Mouse (Mus musculus) heart, adult 11 months (tissue): ENCODE measurements at regions not wholly inside any gene's neighbourhood (a gene's known extent, or its start where the extent isn't known, plus 50 kb on each side); places are given as distances from the start of the nearest gene placed in this dataset.
A peak's percentile ranks its signal among the peaks of the same experiment; 100 is the strongest.

Experiments
- DNase-seq: peaks from one replicate; pipeline ENCODE4 v3.0.0; 2022

DNA sequence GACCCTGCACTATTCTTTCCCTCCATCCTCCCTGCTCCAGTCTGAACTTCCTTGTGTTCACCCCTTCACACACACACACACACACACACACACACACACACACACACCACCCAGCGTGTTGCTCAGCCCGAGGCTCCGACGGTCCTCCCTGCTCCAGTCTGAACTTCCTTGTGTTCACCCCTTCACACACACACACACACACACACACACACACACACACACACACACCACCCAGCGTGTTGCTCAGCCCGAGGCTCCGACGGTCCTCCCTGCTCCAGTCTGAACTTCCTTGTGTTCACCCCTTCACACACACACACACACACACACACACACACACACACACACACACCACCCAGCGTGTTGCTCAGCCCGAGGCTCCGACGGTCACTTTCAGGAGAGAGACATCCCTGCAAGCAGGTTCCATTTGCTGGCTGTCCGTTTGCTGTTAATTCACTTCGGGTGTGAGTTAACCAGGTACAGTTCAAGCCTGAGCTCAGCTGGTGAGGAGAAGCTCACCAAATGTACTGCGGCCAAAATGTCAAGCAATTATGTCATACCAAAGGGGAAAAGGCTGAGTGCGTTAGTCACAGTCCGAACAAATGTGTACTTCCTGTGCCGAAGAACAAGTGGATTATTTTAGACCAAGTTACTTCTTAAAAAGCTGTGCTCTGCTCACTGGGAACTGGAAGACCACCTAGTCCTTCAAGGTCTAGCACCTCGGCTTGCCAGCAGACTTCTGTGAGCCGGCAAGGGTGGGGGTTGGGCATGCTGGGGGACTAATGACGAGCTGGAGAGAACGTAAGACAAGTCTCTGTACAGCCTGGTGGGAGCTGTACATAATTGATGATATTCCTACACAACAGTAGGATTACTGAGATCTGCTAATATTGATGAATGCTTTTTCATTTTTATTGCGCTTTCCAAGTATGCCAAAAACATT lies 52.0 kb upstream of the Wwc2 start:
- peak; percentile 75 for DNase-seq

DNA sequence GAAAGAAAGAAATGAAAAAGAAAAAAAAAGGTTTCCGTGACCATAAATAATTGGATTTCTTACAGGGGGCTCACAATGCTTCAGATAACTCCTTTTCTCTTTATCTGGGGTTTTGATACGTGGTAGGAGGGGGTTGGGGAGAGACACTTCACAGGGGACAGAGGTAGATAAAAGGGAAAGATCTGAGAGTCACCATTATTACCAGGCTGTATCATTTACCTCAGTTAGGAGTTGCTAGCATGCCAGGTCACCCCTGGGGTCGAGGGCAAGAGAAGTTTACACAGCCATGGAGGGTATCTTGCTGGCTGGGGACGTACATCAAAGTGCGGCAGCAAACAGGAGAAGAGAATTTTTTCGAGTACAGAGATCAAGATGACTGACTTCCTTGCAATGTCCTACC lies 51.5 kb upstream of the Dctd start:
- DNase-seq: peak; percentile 4
